Mouse (Mus musculus) heart, postnatal 0 days (tissue): ENCODE results near the gene Bmpr1b.

Experiments
- CTCF ChIP-seq: IDR thresholded peaks from 2 replicates; pipeline ENCODE4 v1.5.1; 2016; ENCODE audit warnings: antibody characterized with exemption, control low read depth, low read depth
- EP300 ChIP-seq: IDR thresholded peaks from 2 replicates; pipeline ENCODE4 v1.6.1; 2016; ENCODE audit warnings: antibody characterized with exemption, low read depth

DNA sequence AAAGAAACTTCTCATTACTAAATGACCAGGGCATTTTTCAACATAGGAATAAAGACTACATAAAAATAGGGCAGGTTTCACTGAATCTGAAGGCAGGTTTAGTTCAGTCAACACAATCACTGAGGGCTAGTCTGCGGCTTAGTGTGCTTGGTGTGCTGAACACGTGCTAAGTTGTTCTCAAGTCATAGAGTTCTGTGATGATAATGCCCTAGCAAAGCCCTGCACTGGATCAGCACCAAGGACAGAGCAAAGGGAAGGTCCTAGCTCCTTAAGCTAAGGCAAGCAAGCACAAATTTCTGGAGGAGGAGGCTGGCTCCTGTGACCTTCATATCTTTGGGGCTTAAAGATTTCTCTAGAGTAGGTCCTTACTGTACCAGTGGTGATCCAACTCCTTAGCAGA is 357.9 kb downstream of the Bmpr1b start:
- TF ChIP-seq CTCF, result no peak
- TF ChIP-seq EP300, result no peak
